Mouse (Mus musculus) heart, embryonic 10.5 days (tissue): ENCODE measurements around the gene Emcn. TPM values are rescaled to one million over a fixed set of nuclear protein-coding genes. Genes with fewer than 3 reads are reported as not detected.

Source experiments
- DNase-seq: peaks from one replicate; pipeline ENCODE4 v3.0.0-alpha.2; 2017; ENCODE audit warnings: low spot score
- H3K27ac ChIP-seq: fragments of 300-500 bp; sonication (generic); 2 replicates; pipeline ENCODE4 v1.5.1; 2016; ENCODE audit warnings: mild to moderate bottlenecking
- H3K27me3 ChIP-seq: fragments of 300-500 bp; sonication (generic); 2 replicates; pipeline ENCODE4 v1.6.1; 2016; ENCODE audit warnings: mild to moderate bottlenecking; ENCODE audit not compliant: poor library complexity, insufficient read depth, severe bottlenecking
- H3K36me3 ChIP-seq: fragments of 300-500 bp; sonication (generic); 2 replicates; pipeline ENCODE4 v1.6.1; 2016; ENCODE audit warnings: mild to moderate bottlenecking, moderate library complexity
- H3K4me1 ChIP-seq: fragments of 300-500 bp; sonication (generic); 2 replicates; pipeline ENCODE4 v1.6.1; 2016; ENCODE audit warnings: mild to moderate bottlenecking
- H3K4me3 ChIP-seq: fragments of 300-500 bp; sonication (generic); 2 replicates; pipeline ENCODE4 v1.5.1; 2016; ENCODE audit warnings: mild to moderate bottlenecking, moderate library complexity
- H3K9me3 ChIP-seq: fragments of 300-500 bp; sonication (generic); 2 replicates; pipeline ENCODE4 v1.6.1; 2016; ENCODE audit warnings: mild to moderate bottlenecking, moderate library complexity
- WGBS: fragments of 180-500 bp; shearing (Covaris S2); methylation state at CpG from one replicate; pipeline ENCODE4 v1.1.7; 2016; 5-methylcytosine and 5-hydroxymethylcytosine counted together
- polyA plus RNA-seq: library from polyadenylated mRNA; unstranded; fragments of >200 nt; fragmentation: Nextera tagmentation; extraction: Ambion mirVana; gene quantifications from 2 replicates; pipeline ENCODE4 v1.2.1, GENCODE M21; 2016

The Emcn gene
- polyA plus RNA-seq, 1 experiment from 2014 or later: 44.2 TPM

DNA sequence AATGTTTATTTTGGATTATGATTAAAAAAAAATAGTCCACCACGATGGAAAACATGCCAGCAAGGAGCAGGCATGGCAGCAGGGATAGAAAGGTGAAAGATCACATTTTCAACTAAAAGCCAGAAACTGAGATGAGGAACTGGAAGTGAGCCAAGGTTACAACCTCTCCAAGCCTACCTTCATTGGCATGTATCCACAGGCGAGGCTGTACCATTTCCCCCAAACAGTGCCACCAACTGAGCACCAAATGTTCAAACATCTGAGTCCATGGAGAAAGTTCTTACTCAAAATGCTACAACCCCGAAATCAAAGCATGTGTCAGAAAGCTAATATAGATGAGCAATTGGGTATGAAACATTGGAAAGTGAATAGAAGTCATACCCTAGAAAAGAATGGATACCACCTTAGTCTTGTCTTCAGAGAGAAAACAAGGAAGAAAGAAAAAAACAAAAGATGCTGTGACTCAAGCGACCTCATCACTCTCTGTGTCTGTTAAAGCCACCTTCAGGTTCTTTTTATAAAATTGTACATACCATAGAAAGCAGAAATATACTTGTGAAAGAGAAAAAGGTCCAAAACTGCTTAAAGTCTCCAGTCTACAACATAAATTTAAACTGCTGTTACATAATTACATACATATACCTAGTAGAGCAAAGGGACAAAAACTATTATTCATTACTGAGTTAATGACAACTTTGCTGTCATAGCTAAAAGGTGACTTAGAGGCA, 124.2 kb downstream of the Emcn start:
- Histone ChIP-seq H3K27me3 (no peaks in the 10 kb centered on the region), H3K27ac (no peak overlapping the region), H3K36me3 (no peaks in the 10 kb centered on the region), H3K4me1 (no peaks in the 10 kb centered on the region), H3K9me3 (no peaks in the 10 kb centered on the region), H3K4me3 (no peak overlapping the region)
- 68% methylated on average over 4 of the region's 4 CpGs for WGBS
- DNase-seq: no peak

DNA sequence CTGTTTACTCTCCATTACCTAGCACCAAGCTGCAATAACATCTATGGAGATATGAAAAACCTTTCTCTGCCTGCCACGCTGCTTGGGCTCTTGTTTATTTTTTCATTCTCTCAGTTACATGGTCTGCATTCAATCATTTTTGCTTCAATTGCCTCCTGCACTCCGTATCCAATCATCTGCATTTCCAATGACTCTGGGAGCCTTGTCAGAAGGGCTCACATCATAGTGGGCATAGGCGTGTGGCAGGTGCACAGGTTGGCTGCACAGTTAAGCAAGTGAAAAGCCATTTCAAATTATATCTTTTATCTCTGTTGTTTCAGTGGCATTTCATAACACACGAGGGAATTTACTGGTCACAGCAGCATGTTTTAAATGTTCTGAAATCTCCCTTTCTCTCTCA, 125.1 kb downstream of the Emcn start:
- H3K36me3 ChIP-seq: no peaks in the 10 kb centered on the region
- WGBS: 63% methylated on average over 4 of the region's 4 CpGs

DNA sequence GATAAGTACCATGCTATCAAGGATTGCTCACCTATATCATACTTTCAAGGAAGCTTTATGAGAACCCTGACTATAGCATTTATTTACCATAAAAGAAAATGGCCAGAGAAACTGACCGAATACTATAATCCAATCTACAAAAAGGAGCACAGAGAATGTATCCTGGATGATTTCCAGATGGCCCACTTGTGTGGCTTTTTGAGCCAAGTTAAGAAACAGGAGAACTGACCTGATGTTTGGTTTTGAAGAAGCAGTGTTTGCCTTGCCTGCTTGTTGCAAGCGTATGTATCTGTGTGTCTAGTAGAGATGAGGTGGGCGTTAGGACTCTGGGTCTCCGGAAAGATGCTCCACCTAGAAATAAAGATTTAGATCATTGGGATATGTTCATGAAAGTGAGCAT, 125.9 kb downstream of the Emcn start:
- H3K4me1 ChIP-seq: no peaks in the 10 kb centered on the region
- no peak overlapping the region for H3K4me3 ChIP-seq
- DNase-seq: no peak
- no peak overlapping the region for H3K27ac ChIP-seq
- H3K9me3 ChIP-seq: no peaks in the 10 kb centered on the region
- 84% methylated on average over 4 of the region's 4 CpGs for WGBS
- no peaks in the 10 kb centered on the region for H3K27me3 ChIP-seq
- H3K36me3 ChIP-seq: no peaks in the 10 kb centered on the region

More for the DNA sequence above, 125.1 kb downstream of the Emcn start:
- DNase-seq: no peak
- no peaks in the 10 kb centered on the region for H3K4me1 ChIP-seq
- H3K4me3 ChIP-seq: no peak overlapping the region
- H3K27ac ChIP-seq: no peak overlapping the region
- no peaks in the 10 kb centered on the region for H3K27me3 ChIP-seq
- no peaks in the 10 kb centered on the region for H3K9me3 ChIP-seq

DNA sequence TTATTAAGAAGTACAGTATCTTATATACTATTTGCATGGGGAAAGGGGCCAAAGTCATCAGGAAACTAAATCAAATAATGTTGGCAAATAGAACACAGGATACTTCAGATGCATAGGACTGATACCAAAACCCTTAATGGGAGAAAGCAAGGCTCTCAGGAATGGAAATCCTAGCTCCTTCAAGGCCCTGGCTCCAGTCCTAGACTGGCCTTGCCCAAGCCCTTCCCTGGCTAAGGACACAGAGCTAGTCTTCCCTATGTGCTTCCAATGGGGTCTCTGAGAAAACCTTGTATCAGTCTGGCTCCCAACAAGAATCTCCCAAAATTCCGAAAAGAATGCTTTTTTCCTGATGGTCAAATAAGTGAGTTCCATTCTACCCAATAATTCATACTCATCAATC, 126.5 kb downstream of the Emcn start:
- no peaks in the 10 kb centered on the region for H3K36me3 ChIP-seq
- no peaks in the 10 kb centered on the region for H3K27me3 ChIP-seq
- no peak overlapping the region for H3K27ac ChIP-seq
- H3K4me3 ChIP-seq: no peak overlapping the region
- WGBS: 91% methylated on average over 1 of the region's 1 CpGs
- H3K4me1 ChIP-seq: no peaks in the 10 kb centered on the region
- H3K9me3 ChIP-seq: no peaks in the 10 kb centered on the region
- no peak for DNase-seq

DNA sequence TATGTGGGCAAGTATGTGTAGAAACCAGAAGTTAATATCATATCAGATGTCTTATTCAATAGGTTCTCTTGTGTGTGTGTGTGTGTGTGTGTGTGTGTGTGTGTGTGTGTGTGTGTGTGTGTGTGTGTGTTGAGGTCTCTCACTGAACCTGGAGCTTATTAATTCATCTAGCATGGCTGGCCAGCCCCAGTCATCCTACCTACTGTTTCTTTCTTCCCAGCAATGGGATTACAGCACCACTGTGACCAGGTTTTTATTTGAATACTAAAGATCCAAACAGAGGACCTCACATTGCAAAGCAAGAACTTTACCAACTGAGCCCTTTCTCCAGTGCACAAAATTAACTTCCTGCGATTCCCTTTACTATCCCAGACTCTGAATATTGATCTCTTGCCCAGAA, 131.3 kb downstream of the Emcn start:
- Histone ChIP-seq H3K27me3 (no peaks in the 10 kb centered on the region), H3K9me3 (no peaks in the 10 kb centered on the region), H3K4me1 (no peaks in the 10 kb centered on the region), H3K36me3 (no peaks in the 10 kb centered on the region), H3K4me3 (no peak overlapping the region), H3K27ac (no peak overlapping the region)
- no peak for DNase-seq
- 84% methylated on average over 1 of the region's 1 CpGs for WGBS

DNA sequence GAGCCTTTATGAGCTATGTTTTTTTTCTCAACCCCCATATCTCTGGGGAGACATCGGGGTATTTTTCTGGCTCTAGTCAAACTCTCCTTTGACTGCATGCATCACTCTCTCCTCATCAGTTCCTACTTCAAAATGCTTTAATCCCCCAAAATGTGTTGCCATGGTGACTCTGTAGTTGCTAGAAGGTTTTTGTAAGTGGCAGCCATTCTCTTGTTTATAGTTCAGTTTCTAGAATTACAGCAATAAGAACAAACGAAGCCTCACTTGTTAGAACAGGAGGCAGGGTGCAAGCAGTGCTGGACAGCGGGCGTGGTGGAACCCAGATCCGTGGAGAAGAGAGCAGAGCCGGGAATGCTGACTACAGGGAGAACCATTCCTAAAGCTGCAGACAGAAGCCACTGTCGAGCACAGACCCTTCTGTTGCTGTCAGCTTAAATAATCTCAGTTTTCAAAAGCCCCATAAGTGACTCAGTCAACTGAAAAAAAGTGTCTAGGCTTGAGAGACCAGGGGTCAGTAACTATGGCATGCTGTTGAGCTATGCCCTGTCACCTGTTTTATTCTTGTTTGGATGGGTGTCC, 139.0 kb downstream of the Emcn start:
- Histone ChIP-seq H3K4me1 (no peaks in the 10 kb centered on the region), H3K36me3 (no peaks in the 10 kb centered on the region), H3K4me3 (no peak overlapping the region), H3K27me3 (no peaks in the 10 kb centered on the region), H3K27ac (no peak overlapping the region), H3K9me3 (no peaks in the 10 kb centered on the region)
- no peak for DNase-seq
- 69% methylated on average over 7 of the region's 7 CpGs for WGBS

DNA sequence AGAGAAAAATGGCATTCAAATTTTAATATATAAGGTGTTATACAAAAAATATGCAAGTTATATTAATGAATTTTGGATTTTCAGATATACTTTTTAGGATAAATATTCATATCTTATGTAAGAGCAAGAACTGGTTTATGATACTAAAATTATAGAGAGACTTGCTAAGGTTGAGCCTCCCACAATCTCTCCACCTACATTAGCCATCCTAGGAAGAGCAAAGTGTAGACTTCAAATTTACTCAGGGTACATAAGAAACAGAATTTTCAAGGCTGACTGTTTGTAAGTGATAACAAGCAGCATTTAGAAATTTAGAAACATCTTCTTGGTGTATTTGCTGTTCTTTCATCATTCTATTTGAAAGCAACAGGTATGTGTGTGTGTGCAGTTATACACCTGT, 140.3 kb downstream of the Emcn start:
- Histone ChIP-seq H3K4me3 (no peak overlapping the region), H3K27me3 (no peaks in the 10 kb centered on the region), H3K27ac (no peak overlapping the region), H3K36me3 (no peaks in the 10 kb centered on the region), H3K4me1 (no peaks in the 10 kb centered on the region), H3K9me3 (no peaks in the 10 kb centered on the region)
- no peak for DNase-seq
